Mouse (Mus musculus) limb, embryonic 10.5 days (tissue): ENCODE measurements around the gene Ppil2. TPM values are rescaled to one million over a fixed set of nuclear protein-coding genes. Genes with fewer than 3 reads are reported as not detected.
A peak's percentile ranks its signal among the peaks of the same experiment; 100 is the strongest.

Experiments
- DNase-seq: peaks from one replicate; pipeline ENCODE4 v3.0.0-alpha.2; 2017; ENCODE audit warnings: low spot score
- H3K27ac ChIP-seq: fragments of 300-500 bp; sonication (generic); 2 replicates; pipeline ENCODE4 v1.5.1; 2016; ENCODE audit warnings: mild to moderate bottlenecking
- H3K27me3 ChIP-seq: fragments of 300-500 bp; sonication (generic); 2 replicates; pipeline ENCODE4 v1.6.1; 2016; ENCODE audit warnings: low read depth, mild to moderate bottlenecking; ENCODE audit not compliant: poor library complexity, severe bottlenecking
- H3K36me3 ChIP-seq: fragments of 300-500 bp; sonication (generic); 2 replicates; pipeline ENCODE4 v1.6.1; 2016; ENCODE audit warnings: mild to moderate bottlenecking, moderate library complexity
- H3K4me1 ChIP-seq: fragments of 300-500 bp; sonication (generic); 2 replicates; pipeline ENCODE4 v1.6.1; 2016
- H3K4me3 ChIP-seq: fragments of 300-500 bp; sonication (generic); 2 replicates; pipeline ENCODE4 v1.5.1; 2016; ENCODE audit warnings: mild to moderate bottlenecking, moderate library complexity
- H3K9me3 ChIP-seq: fragments of 300-500 bp; sonication (generic); replicated peaks from 2 replicates; pipeline ENCODE4 v1.6.1; 2016; ENCODE audit warnings: mild to moderate bottlenecking
- WGBS: fragments of 180-500 bp; shearing (Covaris S2); methylation state at CpG from one replicate; pipeline ENCODE4 v1.1.7; 2016; 5-methylcytosine and 5-hydroxymethylcytosine counted together
- microRNA counts: library from miRNA; unstranded; fragments of <30 nt; microRNA quantifications from one replicate; lab custom pipeline; 2017
- microRNA-seq: library from miRNA; unstranded; fragments of <30 nt; microRNA quantifications from one replicate; pipeline ENCODE4, GENCODE M21; 2017
- polyA plus RNA-seq: library from polyadenylated mRNA; unstranded; fragments of >200 nt; fragmentation: Nextera tagmentation; extraction: Ambion mirVana; gene quantifications from 2 replicates; pipeline ENCODE4 v1.2.1, GENCODE M21; 2016

The Ppil2 gene
- polyA plus RNA-seq, 1 experiment from 2014 or later: 172 TPM

GRCm38 (mm10) chr16:17049886-17050285 lies 61.2 kb downstream of the Ppil2 start:
- Histone ChIP-seq H3K36me3 (peaks cover 55% of the 10 kb centered on the region), H3K27ac (no peak overlapping the region), H3K4me3 (no peak overlapping the region), H3K9me3 (no peaks in the 10 kb centered on the region), H3K4me1 (peaks cover 3% of the 10 kb centered on the region; the same call in 1 of the 2 replicates), H3K27me3 (no peaks in the 10 kb centered on the region)
- 98% methylated on average over 1 of the region's 1 CpGs for WGBS
- DNase-seq: no peak

- H3K9me3 ChIP-seq: no peaks in the 10 kb centered on the region
- 90% methylated on average over 3 of the region's 3 CpGs for WGBS
Observed at GRCm38 (mm10) chr16:17045287-17045686, 65.8 kb downstream of the Ppil2 start.

GRCm38 (mm10) chr16:17044320-17044719 lies 66.7 kb downstream of the Ppil2 start:
- DNase-seq: no peak
- H3K27me3 ChIP-seq: no peaks in the 10 kb centered on the region
- H3K4me3 ChIP-seq: no peak overlapping the region
- H3K27ac ChIP-seq: no peak overlapping the region
- WGBS: 93% methylated on average over 3 of the region's 3 CpGs
- no peaks in the 10 kb centered on the region for H3K9me3 ChIP-seq
- H3K4me1 ChIP-seq: no peaks in the 10 kb centered on the region
- peaks cover 95% of the 10 kb centered on the region for H3K36me3 ChIP-seq

More at GRCm38 (mm10) chr16:17045287-17045686, 65.8 kb downstream of the Ppil2 start:
- peaks cover 95% of the 10 kb centered on the region for H3K36me3 ChIP-seq
- H3K4me1 ChIP-seq: no peaks in the 10 kb centered on the region
- no peak overlapping the region for H3K27ac ChIP-seq
- no peak overlapping the region for H3K4me3 ChIP-seq
- no peaks in the 10 kb centered on the region for H3K27me3 ChIP-seq
- DNase-seq: no peak

- Histone ChIP-seq H3K4me3 (no peak overlapping the region), H3K9me3 (no peaks in the 10 kb centered on the region), H3K27ac (no peak overlapping the region), H3K36me3 (peaks cover 99% of the 10 kb centered on the region), H3K4me1 (no peaks in the 10 kb centered on the region), H3K27me3 (no peaks in the 10 kb centered on the region)
- WGBS: 96% methylated on average over 1 of the region's 1 CpGs
- no peak for DNase-seq
Observed at GRCm38 (mm10) chr16:17041417-17041816, 69.6 kb downstream of the Ppil2 start.

- 96% methylated on average over 3 of the region's 3 CpGs for WGBS
- no peak for DNase-seq
- H3K4me3 ChIP-seq: no peak overlapping the region
- no peak overlapping the region for H3K27ac ChIP-seq
- peaks cover 99% of the 10 kb centered on the region for H3K36me3 ChIP-seq
- no peaks in the 10 kb centered on the region for H3K9me3 ChIP-seq
- H3K27me3 ChIP-seq: no peaks in the 10 kb centered on the region
- no peaks in the 10 kb centered on the region for H3K4me1 ChIP-seq
Observed at GRCm38 (mm10) chr16:17040716-17041115, 70.3 kb downstream of the Ppil2 start.

MicroRNAs encoded within 50 kb of the gene (microRNA counts, 519-probe panel; counts per million panel counts)
- 6,351 counts per million, percentile 95 among the panel's probes with 10 or more counts for microRNA mmu-miR-130b (lab: Ali Mortazavi, UCI)
- microRNA mmu-miR-301b (lab: Ali Mortazavi, UCI): 4,106 counts per million, percentile 80 among the panel's probes with 10 or more counts

Small RNA genes lying within 50 kb of the gene (microRNA-seq; reads per million reads assigned to microRNA genes)
- gene Mir130b: 9,409 reads per million, percentile 95 among the genes with 10 or more reads in this experiment
- 173 reads per million, percentile 56 among the genes with 10 or more reads in this experiment for gene Mir301b

Other genes starting within 250 kb of the Ppil2 start
- 0.13 TPM in 1 of 2 replicates, not detected in the other for gene Igll1, start 247.3 kb downstream of the Ppil2 start, polyA plus RNA-seq
- gene Top3b, start 240.5 kb downstream of the Ppil2 start, polyA plus RNA-seq: 63.1 and 81.1 TPM in 2 replicates
- gene Vpreb1, start 240.4 kb downstream of the Ppil2 start, polyA plus RNA-seq: 2.8 and 3.9 TPM in 2 replicates
- 41.1 and 43.0 TPM in 2 replicates for gene Ppm1f, start 214.8 kb downstream of the Ppil2 start, polyA plus RNA-seq
- 138 and 141 TPM in 2 replicates for gene Mapk1, start 127.9 kb downstream of the Ppil2 start, polyA plus RNA-seq
- 90.3 and 107 TPM in 2 replicates for gene Ypel1, start 41.6 kb downstream of the Ppil2 start, polyA plus RNA-seq
- gene 2610318N02Rik, start 13.9 kb upstream of the Ppil2 start, polyA plus RNA-seq: 182 and 195 TPM in 2 replicates
- 87.4 and 114 TPM in 2 replicates for gene Sdf2l1, start 21.1 kb upstream of the Ppil2 start, polyA plus RNA-seq
- 4.1 and 7.0 TPM in 2 replicates for gene Ydjc, start 33.4 kb upstream of the Ppil2 start, polyA plus RNA-seq
- gene Ccdc116, start 36.0 kb upstream of the Ppil2 start, polyA plus RNA-seq: 0.40 and 0.63 TPM in 2 replicates
- 432 and 433 TPM in 2 replicates for gene Ube2l3, start 91.4 kb upstream of the Ppil2 start, polyA plus RNA-seq
- 0.18 and 0.49 TPM in 2 replicates for gene Rimbp3, start 97.3 kb upstream of the Ppil2 start, polyA plus RNA-seq
- 16.8 and 19.3 TPM in 2 replicates for gene Hic2, start 122.3 kb upstream of the Ppil2 start, polyA plus RNA-seq
- gene Tmem191c, start 164.8 kb upstream of the Ppil2 start, polyA plus RNA-seq: 4.7 and 9.1 TPM in 2 replicates
- gene Serpind1, start 220.1 kb upstream of the Ppil2 start, polyA plus RNA-seq: 0.06 and 0.14 TPM in 2 replicates